Mouse (Mus musculus) heart, adult 2 months (tissue): Measurements from ENCODE around the gene Lamb3.

Experiments
- CTCF ChIP-seq: fragments of 200-600 bp; IDR thresholded peaks from 2 replicates; pipeline ENCODE4 v1.8.1; 2022; ENCODE audit warnings: antibody characterized with exemption, mild to moderate bottlenecking, moderate library complexity
- EP300 ChIP-seq: fragments of 200-500 bp; IDR thresholded peaks from 2 replicates; pipeline ENCODE4 v1.6.1; 2011; ENCODE audit warnings: low read depth, low read length, control low read depth; ENCODE audit not compliant: insufficient read depth

DNA sequence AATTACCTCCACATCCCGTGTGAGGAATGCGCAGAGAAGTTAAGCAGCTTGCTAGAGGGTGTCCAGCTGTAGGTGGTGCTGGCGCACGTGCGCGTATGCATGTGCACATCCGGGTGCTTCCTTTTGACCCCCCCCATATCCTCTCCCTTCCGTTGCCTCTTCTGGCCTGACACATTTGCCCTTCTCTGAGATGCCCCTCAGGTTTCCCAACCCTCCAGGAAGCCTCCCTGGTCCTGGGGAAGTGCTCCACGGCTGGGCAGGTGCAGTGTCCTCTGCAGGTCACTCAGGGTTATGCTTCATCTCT is 129.5 kb downstream of the Lamb3 start:
- TF ChIP-seq CTCF (no peak), EP300 (no peak)
